Mouse (Mus musculus) bone marrow, adult 2 months (tissue): ENCODE measurements at regions not wholly inside any gene's neighbourhood (a gene's known extent, or its start where the extent isn't known, plus 50 kb on each side); places are given as distances from the start of the nearest gene placed in this dataset.

Source experiments
- CTCF ChIP-seq: fragments of 200-500 bp; IDR thresholded peaks from 2 replicates; pipeline ENCODE4 v1.5.1; 2011; ENCODE audit warnings: low read length, control low read depth; ENCODE audit not compliant: control insufficient read depth, insufficient read depth
- POLR2A ChIP-seq: fragments of 200-500 bp; IDR thresholded peaks from 2 replicates; pipeline ENCODE4 v1.6.1; 2011; ENCODE audit warnings: low read depth, mild to moderate bottlenecking, control low read depth, low read length, borderline replicate concordance; ENCODE audit not compliant: control insufficient read depth

DNA sequence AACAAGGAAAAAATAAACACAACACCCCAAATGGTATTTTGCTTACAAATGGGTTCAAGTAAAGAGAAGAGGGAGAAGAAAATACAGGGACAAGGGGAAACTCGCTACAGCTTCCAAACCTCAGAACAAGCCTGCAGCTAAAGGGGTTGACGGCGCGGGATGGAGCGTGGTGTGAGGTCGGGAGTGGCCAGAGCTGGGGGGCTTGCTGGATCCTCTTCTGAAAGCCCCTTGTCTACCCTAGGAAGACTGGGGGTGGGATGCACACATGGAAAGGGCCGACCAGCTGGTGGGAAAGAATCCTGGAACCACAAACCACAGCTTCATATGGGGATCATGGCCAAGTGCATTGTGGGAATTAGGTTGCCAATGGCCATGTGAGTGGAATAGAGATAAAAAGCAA, 267.4 kb downstream of the Tns1 start:
- TF ChIP-seq POLR2A (no peak), CTCF (no peak)
